Mouse (Mus musculus) layer of hippocampus, postnatal 10 days (tissue): ENCODE data around the gene Opa3. TPM values are rescaled to one million over a fixed set of nuclear protein-coding genes. Genes with fewer than 3 reads are reported as not detected.

Source experiments
- DNase-seq, 2 experiments: peaks; one replicate each; pipeline ENCODE4 v3.0.0; 2021; ENCODE audit warnings: low spot score in 2 of 2
- total RNA-seq, 2 experiments: library from RNA; stranded (reverse); gene quantifications; 2 replicates each; pipeline ENCODE4 v1.2.3; 2021

Gene Opa3
- total RNA-seq, 2 experiments from 2014 or later, result 36.2 to 37.8 TPM

DNA sequence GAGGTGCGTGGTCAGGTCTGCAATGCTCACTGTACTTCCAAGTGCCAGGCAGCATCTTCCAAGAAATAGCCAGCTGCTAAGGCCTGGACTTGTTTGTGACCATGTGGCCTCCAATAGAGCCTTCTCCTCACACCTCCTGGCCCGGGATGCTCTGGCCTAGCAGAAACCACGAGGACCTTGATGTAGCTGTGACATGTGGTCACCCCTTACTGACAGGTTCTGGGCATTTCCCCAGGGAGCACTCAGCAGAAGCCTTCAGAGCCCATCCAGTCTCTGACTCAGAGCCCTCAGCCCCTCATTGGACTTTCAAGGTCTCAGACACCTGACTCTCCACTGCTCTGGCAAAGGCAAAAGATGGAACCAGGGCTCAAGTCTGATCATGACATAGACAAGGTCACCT is 16.9 kb downstream of the Opa3 start:
- no peak for DNase-seq

DNA sequence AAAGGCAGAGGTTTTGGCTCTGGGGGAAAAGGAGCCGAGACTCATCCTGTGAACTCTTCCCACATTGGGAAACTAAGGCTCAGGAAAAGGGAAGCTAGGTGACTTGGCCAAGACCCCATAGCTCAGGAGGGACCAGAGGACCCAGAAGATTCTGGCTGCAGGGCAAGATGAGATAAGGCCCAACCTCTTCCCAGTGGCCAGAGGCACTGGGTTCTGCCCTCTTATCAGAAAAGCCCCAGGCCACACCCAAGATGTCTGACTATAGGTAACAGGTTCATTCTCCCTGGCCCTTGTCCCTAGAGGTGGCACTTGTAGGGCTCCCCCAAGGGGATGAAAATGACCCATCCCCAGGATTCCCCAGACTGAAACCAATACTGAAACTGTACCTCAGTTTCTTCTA is 18.7 kb downstream of the Opa3 start:
- DNase-seq, result no peak

DNA sequence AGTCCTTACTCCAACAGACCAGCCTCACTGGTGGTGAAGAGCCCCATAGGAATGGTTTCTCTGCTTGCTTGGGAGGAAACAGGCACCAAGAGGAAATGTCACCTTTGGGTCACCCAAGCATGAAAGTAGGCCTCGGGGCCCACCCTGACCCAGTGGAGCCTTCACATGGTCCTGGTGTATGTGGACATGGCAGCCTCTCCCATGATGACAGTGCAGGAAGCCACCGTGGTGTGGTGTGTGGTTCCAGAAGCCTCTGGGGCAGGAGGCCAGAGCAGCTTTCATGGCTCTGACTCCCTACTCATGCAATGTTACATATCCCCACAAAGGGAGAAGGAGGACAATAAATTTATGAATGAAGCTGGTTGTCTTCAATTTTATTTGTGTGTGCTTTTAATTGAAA is 19.4 kb downstream of the Opa3 start:
- no peak for DNase-seq

DNA sequence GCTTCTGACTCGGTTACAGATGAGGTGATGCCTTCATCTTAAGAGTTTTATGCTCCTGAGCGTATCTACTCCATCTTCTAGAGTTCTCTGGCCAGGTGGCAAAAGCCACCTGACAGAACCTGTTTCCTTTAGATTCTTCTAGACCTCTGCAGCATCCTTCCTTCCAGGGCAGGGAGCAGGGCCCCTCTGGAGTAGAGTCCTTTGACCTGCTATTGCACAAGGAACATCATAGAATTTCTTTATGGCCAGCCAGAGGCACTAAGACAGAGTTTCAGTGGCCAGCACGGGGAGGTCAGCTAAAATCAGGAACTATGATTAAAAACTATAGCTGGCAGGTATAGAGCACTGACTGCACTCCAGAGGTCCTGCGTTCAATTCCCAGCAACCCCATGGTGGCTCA is 23.9 kb downstream of the Opa3 start:
- DNase-seq, result no peak

DNA sequence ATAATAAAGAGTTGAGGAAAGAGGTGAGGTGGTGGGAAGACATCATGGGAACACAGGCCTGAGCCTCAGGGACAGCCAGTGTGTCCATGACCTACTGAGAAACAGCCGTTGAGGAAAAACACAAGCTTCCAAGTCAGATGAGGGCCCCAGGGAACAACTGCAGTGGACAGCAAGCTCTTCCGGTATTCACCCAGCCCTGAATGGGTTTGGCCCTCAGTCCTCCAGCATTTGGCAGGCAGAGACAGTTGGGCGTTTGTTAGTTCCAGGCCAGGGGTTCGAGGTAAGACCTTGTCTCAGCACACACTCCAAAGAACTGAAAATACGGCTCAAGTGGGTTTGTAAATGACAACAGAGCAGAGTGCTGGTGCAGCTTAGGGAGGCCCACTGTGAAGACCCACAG is 25.3 kb downstream of the Opa3 start:
- DNase-seq, result no peak

DNA sequence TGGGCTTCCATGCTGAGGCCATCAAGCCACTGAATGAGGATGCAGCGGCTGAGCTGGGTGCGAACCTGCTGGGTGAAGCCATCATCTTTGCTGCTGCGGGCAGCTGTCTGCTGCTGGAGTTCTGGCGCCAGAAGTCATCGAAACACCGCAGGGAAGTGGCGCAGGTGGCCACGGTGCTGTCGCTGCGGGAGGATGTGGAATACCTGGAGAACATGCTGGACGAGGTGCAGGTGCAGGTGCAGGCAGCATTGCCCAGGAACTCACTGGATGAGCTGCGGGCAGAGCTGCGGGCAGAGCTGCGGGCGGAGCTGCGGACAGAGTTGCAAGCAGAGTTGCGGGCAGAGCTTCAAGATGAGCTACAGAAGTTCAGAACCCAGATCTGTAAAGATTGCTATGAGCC is 27.3 kb downstream of the Opa3 start:
- DNase-seq, result no peak

DNA sequence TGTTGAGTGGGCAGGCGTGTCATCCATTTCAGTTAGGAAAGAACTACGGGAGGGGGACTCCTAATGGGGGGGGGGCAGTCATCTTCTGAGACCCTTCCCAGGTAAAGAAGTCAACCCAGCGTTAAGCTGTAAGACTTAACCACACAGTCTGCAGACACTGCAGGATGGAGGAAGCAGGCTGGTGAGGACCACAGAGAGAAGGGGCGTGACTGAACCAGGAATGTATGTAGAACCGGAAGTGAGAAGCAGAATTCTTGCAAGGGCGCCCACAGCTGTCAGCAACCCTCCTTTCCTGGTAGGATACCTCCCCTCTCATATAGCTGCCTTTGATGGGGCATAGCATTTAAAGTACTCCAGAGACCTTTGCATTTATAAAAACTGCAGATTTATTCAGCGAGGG is 28.4 kb downstream of the Opa3 start:
- DNase-seq, result no peak

DNA sequence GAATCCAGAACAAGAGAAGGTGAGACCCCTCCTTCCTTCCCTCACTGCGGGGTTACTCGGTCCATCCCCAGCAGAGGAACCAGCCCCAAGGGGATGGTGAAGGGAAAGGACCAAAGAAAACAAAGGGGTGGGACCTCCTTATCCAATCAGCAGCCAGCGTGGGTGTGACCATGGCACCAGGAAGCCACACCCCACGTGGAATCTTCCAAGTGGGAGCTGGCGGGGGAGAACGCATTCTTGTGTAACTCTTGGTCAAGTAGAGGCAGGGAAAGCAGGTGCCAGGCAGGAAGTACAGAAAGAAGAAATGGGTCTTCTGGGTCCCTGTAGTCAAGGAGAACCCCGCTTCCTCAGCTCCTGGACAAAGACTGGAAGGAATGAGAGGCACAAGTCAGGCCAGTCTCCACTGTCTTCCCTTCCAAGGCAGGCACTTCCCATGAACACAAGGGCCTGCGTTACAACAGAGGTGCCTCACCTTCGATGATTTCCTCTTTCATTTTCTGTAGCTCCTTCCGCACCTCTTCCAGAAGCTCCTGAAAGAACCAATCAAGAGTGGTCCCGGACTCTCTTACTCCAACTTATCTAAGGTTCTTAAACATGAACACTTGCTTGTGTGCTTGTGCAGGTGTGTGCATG is 29.4 kb downstream of the Opa3 start:
- peak; percentile 48 to 60 for DNase-seq

DNA sequence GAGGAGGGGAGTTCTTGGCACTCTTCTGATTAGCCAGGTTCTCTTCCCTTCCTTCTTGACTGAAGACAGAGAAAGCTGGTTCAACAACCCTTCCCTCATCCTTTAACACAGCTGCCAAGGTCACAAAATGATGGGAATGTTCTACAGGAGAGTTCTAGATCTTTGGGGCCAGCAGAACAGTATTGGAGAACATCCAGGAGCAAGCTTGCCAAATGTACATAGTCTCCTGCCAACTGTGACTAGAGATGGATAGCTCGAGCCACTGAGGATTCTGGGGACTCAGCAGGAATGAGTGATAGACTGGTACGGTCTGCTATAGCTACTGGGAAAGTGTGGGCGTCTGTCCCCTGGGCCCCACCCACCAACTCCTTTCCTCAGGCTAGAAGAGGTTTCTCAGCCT is 30.2 kb downstream of the Opa3 start:
- no peak for DNase-seq

DNA sequence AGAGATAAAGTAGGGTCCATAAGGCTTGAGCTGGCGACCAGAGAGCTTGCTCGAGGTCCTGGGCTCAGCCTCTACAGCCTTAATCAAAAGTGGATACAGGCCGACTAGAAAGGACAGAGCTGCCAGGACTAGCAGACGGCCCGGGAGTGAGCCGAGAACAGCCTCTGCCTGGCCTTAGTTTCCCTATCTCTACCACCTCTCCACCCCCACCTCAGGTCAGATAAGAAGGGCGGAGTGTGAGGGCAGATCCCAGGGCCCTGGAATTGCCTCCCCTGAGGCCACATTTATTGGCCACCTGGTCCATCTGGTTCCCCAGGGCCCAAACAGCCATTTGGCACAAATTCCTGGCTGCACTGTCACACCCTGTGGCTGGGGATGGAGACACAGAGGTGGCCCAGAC is 37.0 kb downstream of the Opa3 start:
- no peak for DNase-seq

DNA sequence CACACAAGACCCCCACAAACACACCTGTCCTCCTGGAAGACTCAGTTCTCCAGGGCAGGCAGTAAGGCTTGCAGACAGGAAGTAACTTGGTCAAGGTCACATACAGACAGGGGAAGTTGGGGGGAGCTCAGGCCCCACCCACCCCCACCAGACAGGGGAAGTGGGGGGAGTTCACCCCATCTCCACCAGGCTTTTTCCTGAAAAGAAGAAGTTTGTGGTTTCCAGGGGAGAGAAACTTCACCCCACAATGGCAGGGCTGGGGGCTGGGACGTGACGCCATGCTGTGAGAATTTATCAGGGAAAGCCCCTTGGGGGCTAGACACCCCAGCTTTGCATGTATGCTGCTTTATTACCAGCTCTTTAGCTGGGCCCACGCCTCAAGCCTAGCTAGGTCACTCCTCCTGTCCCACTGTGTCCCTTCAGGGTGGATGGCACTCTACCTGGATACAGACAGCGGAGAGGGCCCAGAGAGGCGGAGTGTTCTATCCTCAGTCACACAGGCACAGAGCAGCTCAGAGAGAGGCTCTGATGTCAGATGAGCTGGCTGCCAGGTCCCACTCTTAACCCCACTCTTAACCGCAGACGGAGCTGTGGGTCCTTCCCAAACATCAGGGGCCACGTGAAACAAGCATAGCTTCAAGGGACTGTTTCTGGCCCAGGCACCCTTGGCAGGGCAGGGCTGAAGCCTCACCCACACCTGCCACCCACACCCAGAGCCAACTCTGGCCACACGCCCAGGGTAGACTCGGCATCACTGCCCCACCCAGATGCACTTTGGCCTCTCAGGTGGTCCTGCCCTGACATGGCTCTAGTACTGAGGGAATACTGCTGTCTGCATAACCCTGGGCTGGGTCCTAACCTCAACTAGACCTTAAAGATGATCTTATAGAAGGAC is 38.0 kb downstream of the Opa3 start:
- no peak for DNase-seq

DNA sequence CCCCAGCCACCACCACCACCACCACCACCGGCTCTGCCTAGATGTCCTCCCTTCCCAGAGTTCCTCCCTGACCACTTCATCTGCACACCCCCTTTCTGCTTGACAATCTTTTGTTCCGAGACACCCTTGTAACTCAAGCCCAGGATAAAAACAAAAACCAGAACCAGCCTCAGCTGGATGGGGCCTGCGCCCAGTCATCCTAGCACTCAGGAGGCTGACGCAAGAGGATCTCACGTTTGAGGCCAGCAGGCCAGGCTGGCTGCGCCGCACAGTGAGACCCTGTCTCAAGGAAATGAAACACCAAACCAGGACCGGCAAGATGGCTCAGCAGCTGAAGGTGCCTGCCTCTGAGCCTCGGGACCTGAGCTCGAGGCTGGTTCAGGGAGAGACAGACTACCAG is 38.9 kb downstream of the Opa3 start:
- DNase-seq, result no peak

DNA sequence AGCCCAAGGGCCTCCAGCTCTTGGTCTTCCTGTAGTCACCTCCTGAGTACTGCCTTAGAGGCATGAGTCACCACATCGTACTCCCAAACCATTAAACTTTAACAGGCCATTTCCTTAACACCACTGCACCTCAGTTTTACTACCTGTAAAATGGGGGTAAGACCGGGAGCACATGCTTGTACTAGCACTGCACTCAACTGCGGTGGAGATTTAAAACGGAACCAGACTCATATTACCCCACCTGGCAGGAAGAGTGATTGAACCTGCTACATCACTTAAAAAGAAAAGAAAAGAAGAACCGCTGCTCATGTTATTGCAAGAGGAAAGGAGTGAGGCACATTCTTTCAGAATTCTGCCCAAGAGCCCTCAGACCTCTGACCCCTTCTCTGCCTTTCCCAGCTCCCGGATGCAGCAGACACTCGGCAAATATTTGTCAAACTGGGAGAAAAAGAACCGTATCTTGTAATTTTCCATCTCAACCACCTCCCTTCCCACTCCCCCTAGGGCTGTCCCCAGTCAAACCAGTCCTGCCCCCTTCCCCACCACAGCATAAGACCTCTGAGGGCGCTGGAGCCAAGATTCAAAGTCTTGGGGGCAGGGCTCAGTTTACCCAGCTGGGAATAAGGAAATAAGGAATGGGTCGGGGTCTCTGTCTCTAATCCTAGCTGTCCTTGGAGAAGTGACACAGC is 41.0 kb downstream of the Opa3 start:
- no peak for DNase-seq

DNA sequence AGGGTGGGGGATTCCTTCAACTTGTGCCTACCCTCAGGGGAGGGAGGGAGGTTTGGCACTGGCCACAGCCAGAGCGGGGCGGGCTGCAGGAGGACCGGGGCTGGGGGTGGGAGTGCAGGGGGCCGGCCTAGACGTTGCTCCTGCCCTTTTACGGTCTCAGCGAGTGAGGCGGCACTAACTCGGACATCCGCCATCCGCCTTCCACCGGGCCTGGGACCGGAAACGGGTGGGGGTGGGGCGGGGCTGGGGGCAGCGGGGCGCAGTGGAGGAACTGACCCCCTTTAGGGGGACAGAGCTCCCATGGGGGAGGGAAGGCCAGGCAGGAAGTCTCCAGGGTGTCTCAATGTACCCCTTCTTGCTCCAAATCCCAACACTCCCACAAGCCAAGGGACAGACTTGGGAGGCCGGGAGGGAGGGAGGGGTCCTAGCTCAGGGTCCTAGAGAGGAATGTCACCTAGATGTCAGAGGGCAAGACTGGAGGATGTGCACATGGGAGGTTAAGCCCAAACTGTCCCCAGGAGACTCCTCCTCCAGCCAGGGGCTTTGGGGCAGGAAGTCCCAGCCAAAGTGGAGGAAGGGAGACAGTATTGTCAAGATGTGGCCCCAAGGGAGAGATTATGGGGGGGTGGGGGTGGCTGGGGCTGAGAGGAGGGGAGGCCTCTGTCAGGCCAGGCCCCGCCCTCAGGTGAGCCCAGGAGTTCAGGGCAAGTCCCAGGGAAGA is 41.7 kb downstream of the Opa3 start:
- DNase-seq, result peak in 1 of 2 experiments; percentile 50

DNA sequence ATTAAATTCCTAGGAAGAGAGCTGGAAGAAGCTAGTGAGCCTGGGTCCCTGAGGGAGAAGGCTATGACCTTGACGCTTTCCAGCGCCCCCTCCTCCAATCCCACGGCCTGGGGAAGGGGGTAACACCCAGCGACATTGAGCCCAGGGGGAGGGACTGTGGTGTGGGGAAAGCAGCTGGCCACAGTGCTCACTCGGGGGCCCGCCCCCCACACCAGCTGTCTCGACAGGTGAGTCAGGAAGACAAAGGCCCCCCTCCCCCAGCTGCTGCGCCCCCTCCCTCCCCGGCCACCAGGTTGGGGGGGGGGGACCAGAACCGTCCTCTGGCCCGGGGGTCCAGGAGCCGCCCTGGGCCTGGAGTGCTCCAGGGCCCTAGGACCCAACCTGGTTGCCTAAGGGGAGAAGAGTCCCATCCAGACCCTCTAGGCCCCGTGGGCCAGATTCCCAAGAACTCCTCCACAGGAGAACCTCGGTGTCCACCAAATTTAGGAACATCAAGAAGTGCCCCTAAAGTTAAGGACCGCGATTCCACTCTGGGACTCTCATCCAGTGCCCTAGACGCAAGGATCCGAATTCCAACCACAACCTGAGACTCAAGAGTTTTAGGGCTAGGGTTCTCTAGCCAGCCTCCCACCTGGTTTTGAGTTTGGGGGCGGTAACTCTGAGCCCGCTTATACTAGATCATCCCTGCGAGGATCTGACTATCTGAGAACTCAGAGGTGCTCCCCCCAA is 42.5 kb downstream of the Opa3 start:
- no peak for DNase-seq

DNA sequence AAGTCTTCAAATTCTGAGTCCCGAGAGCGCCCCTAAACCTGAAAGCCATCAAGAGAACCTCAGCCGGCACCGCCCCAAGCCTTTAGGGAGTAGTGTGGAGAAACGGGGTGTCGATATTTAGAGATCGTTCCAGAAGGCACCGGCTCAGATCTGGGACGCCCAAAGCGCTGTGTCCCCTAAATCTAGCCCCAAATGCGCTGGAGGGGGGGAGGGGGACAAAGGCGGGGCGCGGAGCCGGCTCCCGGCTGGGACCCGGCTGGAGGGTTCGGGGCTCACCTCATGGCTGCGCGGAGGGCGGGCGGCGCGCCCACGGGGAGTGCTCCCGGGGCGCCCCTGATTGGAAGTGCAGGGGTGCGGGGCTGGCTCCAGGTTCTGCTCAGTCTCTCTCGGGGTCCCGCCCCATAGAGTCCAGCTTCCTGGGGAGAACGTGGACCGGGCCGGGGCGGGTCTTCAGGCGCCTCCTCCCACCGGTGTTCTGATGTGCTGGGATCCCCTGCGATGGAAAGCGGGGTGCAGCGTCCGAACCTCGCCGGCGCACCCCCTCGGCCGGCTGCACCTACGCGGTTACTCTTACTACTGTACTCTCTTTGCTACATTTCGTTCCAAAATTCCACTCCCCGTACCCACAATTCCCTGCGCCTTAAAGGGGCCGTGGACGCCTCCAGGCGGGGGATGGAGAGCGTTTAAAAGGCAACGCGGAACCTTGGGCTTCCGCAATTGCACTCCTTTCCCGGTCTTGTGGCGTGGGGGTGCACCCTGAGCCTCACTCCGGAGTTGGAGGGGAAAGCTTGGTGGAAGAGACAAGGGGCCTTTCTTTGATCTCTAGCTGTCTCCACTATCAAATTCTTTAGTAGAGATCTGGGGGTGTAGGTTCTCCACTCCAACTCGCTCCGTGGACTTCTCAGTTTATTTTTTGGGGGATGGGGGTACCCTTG is 43.4 kb downstream of the Opa3 start, which contains the start of gene Vasp:
Gene Vasp (minus strand): TSS at position 580 of the 935 bp plus-strand sequence.
- DNase-seq, result peak; percentile 76 to 83

DNA sequence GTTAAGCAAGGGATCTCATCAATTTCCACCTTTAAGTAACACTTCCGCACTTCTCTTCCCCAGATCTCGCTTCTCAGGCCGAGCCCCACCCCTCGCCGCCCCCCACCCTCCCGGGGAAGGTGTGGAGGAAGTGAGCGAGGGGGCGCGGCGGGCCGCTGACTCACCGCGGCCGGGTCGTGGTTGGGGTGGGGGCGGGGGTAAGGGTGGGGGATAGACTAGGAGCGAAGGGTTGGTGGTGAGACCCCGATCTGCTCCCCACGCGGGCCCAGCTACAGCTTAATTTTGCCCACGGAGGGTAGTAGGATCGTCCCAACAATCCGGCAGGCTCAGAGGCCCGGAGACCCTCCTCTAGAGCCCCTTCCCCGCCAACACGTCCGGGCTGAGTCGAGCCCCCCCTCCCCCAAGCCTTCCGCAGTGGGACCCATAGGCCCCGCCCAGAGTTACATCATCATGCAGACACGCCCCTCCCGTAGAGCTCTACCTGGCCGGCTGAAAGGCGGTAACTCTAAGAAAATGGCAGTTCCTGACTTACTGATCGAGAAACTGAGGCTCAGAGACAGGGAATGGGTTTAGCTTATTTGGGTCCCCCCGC is 44.1 kb downstream of the Opa3 start:
- DNase-seq, result peak; percentile 42 to 59

DNA sequence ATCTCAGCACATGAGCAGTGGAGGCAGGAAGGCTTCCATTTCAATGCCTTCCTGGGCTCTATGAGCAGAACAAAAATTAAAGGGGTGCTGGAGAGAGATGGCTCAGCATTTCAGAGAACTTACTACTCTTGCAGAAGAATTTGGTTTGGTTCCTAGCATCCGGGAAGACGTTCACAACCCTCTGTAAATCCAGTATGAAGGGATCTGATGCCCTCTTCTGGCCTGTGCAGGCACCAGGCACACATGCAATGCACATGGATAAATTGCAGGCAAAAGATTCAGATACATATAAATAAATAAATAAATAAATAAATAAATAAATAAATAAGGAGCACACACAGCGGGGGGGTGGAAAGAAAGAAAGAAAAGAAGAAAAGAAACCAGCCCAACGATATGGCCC is 48.1 kb downstream of the Opa3 start:
- DNase-seq, result no peak

DNA sequence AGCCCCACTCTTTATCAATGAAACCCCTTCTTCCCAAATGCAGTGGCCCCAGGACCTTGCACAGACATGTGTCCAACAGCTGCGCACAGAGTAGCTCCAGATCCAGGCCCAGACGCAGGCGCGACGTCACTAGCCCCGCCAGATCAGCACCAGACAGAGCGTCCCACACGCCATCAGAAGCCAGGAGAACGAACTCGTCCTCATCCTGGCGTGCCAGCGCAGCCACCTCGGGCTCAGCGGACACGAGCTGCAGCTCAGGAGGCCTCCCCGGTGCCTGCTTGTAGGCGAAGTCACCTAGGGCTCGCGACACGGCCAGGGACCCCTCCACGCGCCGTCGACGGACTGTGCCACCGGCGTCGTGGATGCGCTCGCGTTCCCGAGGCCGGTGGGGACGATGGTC is 50.9 kb downstream of the Opa3 start:
- no peak for DNase-seq
